Mouse (Mus musculus): ENCODE measurements at regions not wholly inside any gene's neighbourhood (a gene's known extent, or its start where the extent isn't known, plus 50 kb on each side); places are given as distances from the start of the nearest gene placed in this dataset.

DNA sequence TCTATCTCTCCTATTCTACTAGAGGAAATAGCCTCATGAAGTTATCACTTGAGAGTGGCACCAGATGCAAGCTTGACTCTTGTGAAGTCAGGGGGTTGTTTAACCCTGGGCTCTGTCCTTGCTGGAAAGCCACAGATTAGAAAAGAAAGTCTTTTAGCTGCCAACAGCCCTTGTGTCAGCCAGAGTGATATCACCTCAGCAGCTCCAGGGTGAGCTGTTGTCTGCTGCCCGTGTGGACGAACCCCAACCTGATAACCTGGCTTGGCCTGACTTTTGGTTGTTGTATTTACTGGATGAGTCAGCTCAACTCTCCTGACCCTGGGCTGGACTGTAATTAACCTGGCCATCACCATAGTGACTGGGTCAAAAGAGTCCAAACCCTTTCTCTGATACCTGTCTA lies 88.6 kb upstream of the Serbp1 start:
- no peak for ATAC-seq (ENCODE audit: insufficient number of reproducible peaks, insufficient read depth, low FRiP score, low TSS enrichment, low read depth)
- Histone ChIP-seq H3K4me3 (no peak overlapping the region), H3K9me3 (no peaks in the 10 kb centered on the region), H3K4me1 (0 out of 2 replicates have a peak, but pooled peaks cover 6% of the 10 kb centered on the region), H3K4me2 (no peak overlapping the region), H3K36me3 (no peaks in the 10 kb centered on the region), H3K9ac (no peak overlapping the region), H3K27ac (no peak overlapping the region), H3K27me3 (no peaks in the 10 kb centered on the region)
- WGBS: 84% methylated on average over 2 of the region's 2 CpGs

DNA sequence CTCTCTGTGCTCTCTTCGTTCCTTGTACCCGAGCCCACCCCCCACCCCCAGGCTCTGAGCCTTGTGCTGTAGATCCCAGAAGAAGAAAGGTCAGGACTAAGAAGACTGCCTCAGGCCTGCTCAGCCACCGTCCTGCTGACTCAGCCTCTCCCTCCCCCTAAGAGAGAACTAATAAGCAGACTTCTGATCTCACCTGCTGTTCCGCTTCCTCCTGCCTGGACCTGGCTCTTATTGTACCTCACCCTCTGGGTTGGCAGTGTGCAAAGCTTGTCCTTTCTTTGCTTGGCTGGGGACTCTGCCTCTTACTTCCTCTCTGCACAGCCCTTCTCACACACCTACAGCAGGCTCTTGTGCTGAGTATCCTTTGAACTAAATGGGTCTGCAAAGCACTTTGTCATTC lies 91.3 kb upstream of the Serbp1 start:
- no peak for ATAC-seq (ENCODE audit: insufficient number of reproducible peaks, insufficient read depth, low FRiP score, low TSS enrichment, low read depth)
- 13% methylated on average over 4 of the region's 4 CpGs for WGBS
- H3K27ac ChIP-seq: no peak overlapping the region

DNA sequence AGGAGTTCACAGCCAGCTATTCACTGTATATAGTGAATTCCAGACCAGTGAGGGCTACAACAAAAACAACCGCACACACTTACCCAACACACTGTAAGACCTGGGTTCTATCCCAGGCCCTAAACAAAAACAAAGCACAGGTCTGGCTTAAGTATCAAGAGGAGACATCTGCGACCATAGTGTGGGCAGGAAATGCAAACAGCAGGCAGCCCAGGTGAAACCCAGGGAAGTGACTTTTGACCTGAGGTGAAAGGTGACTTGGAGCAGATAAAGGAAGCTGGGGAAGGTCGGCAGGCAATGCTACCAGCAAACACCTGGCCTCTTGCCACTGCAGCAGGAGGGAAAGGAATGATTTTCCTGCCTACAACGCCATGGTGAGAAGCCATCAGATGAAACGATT lies 92.0 kb upstream of the Serbp1 start:
- Histone ChIP-seq H3K36me3 (no peaks in the 10 kb centered on the region), H3K4me3 (no peak overlapping the region), H3K27me3 (no peaks in the 10 kb centered on the region), H3K4me2 (no peak overlapping the region), H3K9me3 (no peaks in the 10 kb centered on the region), H3K9ac (no peak overlapping the region), H3K27ac (no peak overlapping the region), H3K4me1 (0 out of 2 replicates have a peak, but pooled peaks cover 6% of the 10 kb centered on the region)
- WGBS: 32% methylated on average over 5 of the region's 5 CpGs
- no peak for ATAC-seq (ENCODE audit: insufficient number of reproducible peaks, insufficient read depth, low FRiP score, low TSS enrichment, low read depth)

More for the DNA sequence above, 91.3 kb upstream of the Serbp1 start:
- Histone ChIP-seq H3K9me3 (no peaks in the 10 kb centered on the region), H3K4me1 (0 out of 2 replicates have a peak, but pooled peaks cover 6% of the 10 kb centered on the region), H3K36me3 (no peaks in the 10 kb centered on the region), H3K4me2 (no peak overlapping the region), H3K4me3 (no peak overlapping the region), H3K27me3 (no peaks in the 10 kb centered on the region), H3K9ac (no peak overlapping the region)

DNA sequence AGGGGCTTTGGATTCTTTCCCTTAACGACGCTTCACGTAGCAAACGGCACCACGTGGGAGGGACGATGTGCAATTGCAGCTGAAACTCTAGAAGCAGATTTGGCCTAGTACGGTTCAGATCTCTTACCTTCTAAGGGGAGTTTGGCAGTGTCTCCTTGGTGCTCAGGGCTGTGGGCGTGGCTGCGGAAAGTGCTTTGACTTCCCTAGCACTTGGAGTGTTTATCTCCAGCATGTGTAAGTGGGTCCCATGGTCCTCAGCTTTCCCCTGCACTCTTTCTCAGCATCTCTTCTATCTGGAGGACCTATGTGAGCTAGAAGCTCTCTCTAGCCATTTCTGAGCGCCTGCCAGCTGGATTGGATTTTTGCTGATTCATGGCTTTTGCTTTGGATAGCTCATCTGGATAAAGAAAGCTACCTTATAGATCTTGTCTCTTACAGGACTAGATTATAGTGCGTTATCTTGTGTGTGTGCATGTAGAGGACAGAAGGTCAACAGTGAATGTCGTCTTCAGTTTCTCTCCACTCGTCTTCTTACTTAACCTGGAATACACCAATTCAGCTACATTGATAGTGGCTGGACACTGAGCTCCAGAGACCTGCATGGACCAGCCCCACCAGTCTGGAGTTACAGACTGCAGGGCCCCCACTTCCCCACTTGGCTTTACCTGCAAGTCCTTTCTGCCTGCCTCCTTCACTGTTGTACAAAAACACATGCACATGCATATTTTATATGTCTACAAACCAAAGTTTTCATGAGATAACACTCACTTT lies 92.8 kb upstream of the Serbp1 start:
- 0 out of 2 replicates have a peak, but pooled peaks cover 6% of the 10 kb centered on the region for H3K4me1 ChIP-seq
- H3K9ac ChIP-seq: no peak overlapping the region
- H3K27me3 ChIP-seq: no peaks in the 10 kb centered on the region
- H3K9me3 ChIP-seq: no peaks in the 10 kb centered on the region
- H3K27ac ChIP-seq: no peak overlapping the region
- H3K36me3 ChIP-seq: no peaks in the 10 kb centered on the region
- H3K4me2 ChIP-seq: no peak overlapping the region
- 52% methylated on average over 13 of the region's 13 CpGs for WGBS
- ATAC-seq (ENCODE audit: insufficient number of reproducible peaks, insufficient read depth, low FRiP score, low TSS enrichment, low read depth): no peak
- H3K4me3 ChIP-seq: no peak overlapping the region

DNA sequence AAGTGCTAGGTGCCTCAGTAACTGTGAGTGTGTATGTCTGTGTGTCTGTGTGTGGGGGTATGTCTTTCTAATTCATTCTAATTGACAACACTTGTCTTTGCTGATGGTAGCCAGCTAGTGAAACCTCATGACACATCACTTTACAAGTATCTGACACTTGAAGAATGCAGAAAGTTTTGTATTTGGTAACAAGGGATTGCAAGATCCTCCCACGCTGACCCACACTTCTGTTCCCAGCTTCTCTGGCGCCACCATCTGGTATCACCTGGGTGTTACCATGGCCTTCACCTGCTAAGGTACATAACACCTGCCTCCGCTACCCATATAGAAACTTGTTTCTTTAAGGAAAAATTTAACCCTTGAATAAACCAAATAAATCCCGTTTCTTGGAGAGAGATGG lies 95.8 kb upstream of the Serbp1 start:
- H3K4me1 ChIP-seq: 0 out of 2 replicates have a peak, but pooled peaks cover 6% of the 10 kb centered on the region
- H3K9ac ChIP-seq: no peak overlapping the region
- H3K36me3 ChIP-seq: no peaks in the 10 kb centered on the region
- H3K27me3 ChIP-seq: no peaks in the 10 kb centered on the region
- no peak overlapping the region for H3K4me2 ChIP-seq
- H3K9me3 ChIP-seq: no peaks in the 10 kb centered on the region
- 33% methylated on average over 4 of the region's 4 CpGs for WGBS
- H3K4me3 ChIP-seq: no peak overlapping the region
- no peak overlapping the region for H3K27ac ChIP-seq
- ATAC-seq (ENCODE audit: insufficient number of reproducible peaks, insufficient read depth, low FRiP score, low TSS enrichment, low read depth): no peak

DNA sequence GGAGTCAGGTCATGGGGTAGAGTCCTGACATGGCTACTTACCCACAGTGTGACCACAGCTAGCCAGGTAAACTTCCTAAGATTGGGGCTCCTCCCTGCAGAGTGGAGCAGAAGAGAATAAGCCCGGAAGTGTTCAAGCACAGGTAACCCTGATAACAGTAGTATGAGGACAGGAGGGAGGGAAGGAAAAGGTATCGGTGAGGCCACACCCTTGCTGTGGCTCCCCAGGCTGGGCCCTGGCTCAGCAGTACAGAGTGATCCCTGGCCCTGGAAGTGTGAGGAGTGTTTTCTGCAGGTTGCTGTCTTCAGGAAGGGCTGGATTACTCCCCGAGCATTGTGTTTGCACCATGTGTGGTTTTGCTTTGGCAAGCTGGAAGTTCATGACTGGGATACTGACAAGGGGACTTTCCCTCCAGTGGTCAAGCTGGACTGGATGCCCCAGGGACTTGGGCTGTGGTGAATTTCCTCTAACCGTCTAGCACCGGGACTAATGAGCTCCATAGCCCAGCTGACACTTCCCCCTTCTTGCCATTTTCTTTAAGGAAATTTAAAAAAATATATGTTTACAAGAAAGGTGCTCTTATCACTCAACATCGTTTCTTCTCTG lies 97.2 kb upstream of the Serbp1 start:
- Histone ChIP-seq H3K9ac (no peak overlapping the region), H3K4me3 (no peak overlapping the region), H3K27me3 (no peaks in the 10 kb centered on the region), H3K4me2 (no peak overlapping the region), H3K27ac (no peak overlapping the region), H3K9me3 (no peaks in the 10 kb centered on the region), H3K36me3 (no peaks in the 10 kb centered on the region), H3K4me1 (no peaks in the 10 kb centered on the region)
- 66% methylated on average over 6 of the region's 6 CpGs for WGBS
- no peak for ATAC-seq (ENCODE audit: insufficient number of reproducible peaks, insufficient read depth, low FRiP score, low TSS enrichment, low read depth)

DNA sequence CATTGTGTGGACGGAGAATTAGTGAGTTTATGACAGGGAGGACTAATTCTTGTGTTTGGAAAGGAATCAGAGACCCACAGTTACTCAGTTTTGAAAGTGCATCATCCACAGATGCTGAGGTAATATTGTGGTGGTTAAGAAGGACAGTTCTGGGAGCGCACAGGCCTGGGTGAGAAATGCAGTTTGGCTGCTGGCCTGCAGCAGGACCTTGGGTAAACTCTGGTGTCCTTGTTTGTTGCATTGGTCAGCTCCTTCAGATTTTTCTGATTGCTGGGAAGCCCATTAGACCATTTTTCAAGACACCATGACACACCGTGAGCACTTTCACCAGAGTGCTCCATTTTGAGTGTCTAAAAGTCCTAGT lies 99.0 kb upstream of the Serbp1 start:
- no peak overlapping the region for H3K4me2 ChIP-seq
- no peaks in the 10 kb centered on the region for H3K9me3 ChIP-seq
- H3K27me3 ChIP-seq: no peaks in the 10 kb centered on the region
- 79% methylated on average over 3 of the region's 3 CpGs for WGBS
- H3K36me3 ChIP-seq: no peaks in the 10 kb centered on the region
- no peak for ATAC-seq (ENCODE audit: insufficient number of reproducible peaks, insufficient read depth, low FRiP score, low TSS enrichment, low read depth)
- no peak overlapping the region for H3K9ac ChIP-seq
- H3K4me1 ChIP-seq: no peaks in the 10 kb centered on the region
- H3K27ac ChIP-seq: no peak overlapping the region
- no peak overlapping the region for H3K4me3 ChIP-seq

- H3K27ac ChIP-seq: no peak overlapping the region
- no peaks in the 10 kb centered on the region for H3K4me1 ChIP-seq
- no peaks in the 10 kb centered on the region for H3K9me3 ChIP-seq
- no peaks in the 10 kb centered on the region for H3K27me3 ChIP-seq
- no peaks in the 10 kb centered on the region for H3K36me3 ChIP-seq
- H3K4me3 ChIP-seq: no peak overlapping the region
- H3K9ac ChIP-seq: no peak overlapping the region
- 66% methylated on average over 13 of the region's 13 CpGs for WGBS
- ATAC-seq (ENCODE audit: insufficient number of reproducible peaks, insufficient read depth, low FRiP score, low TSS enrichment, low read depth): no peak
- no peak overlapping the region for H3K4me2 ChIP-seq
Measured at GRCm38 (mm10) chr6:67138302-67139011, 99.5 kb upstream of the Serbp1 start.

DNA sequence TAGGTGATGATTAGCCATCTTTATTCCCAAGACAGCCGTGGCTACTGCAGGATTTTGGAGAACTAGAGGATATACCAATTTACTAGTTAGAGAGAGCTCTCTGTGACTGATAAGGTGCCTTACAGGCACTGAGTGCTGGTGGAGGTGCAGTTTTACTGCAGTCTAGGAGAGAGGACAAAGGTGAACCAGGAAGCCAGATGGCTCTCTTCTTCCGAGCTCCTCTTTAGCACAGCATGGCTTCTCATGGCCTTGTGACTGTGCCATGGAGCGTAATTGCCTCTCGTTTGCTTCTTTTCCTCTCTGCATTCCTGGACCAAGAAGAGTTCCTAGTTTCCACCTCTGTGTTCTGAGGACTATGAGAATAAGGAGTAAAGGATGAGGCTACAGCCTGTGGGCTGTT lies 100.2 kb upstream of the Gadd45a start:
- Histone ChIP-seq H3K27me3 (no peaks in the 10 kb centered on the region), H3K9ac (no peak overlapping the region), H3K36me3 (no peaks in the 10 kb centered on the region), H3K4me2 (no peak overlapping the region), H3K27ac (no peak overlapping the region), H3K4me3 (no peak overlapping the region), H3K4me1 (no peaks in the 10 kb centered on the region), H3K9me3 (no peaks in the 10 kb centered on the region)
- no peak for ATAC-seq (ENCODE audit: insufficient number of reproducible peaks, insufficient read depth, low FRiP score, low TSS enrichment, low read depth)
- WGBS: 81% methylated on average over 4 of the region's 4 CpGs

DNA sequence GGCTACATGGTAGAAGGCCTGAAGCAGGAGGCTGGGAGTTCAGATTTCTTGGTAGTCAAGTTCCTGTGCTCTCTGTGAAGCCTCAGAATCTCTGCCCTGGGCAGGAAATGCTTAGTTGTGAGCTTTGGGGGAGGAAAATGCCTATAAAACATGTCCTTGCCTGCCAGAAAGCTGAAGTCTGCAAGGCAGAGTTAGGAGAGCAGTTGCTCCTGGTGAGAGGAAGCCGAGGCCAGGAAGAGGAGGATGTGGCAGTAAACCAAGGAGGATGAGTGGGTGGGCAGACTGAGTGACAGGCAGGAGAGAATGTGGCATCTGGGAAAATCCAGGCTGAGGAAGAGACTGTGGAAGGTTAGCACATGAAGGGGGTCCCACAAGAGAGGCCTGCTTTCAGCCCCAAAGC lies 97.7 kb upstream of the Gadd45a start:
- no peaks in the 10 kb centered on the region for H3K9me3 ChIP-seq
- peak overlapping the region; percentile 4; the same call in 1 of the 2 replicates for H3K27ac ChIP-seq
- H3K4me3 ChIP-seq: no peak overlapping the region
- no peak for ATAC-seq (ENCODE audit: insufficient number of reproducible peaks, insufficient read depth, low FRiP score, low TSS enrichment, low read depth)
- no peak overlapping the region for H3K4me2 ChIP-seq
- H3K27me3 ChIP-seq: no peaks in the 10 kb centered on the region
- WGBS: 36% methylated on average over 1 of the region's 1 CpGs
- H3K36me3 ChIP-seq: no peaks in the 10 kb centered on the region
- no peak overlapping the region for H3K9ac ChIP-seq
- no peaks in the 10 kb centered on the region; the same call in 1 of the 2 replicates for H3K4me1 ChIP-seq

- no peak for ATAC-seq (ENCODE audit: insufficient number of reproducible peaks, insufficient read depth, low FRiP score, low TSS enrichment, low read depth)
- WGBS: 61% methylated on average over 11 of the region's 11 CpGs
- H3K4me3 ChIP-seq: no peak overlapping the region
- H3K4me1 ChIP-seq: peaks cover 8% of the 10 kb centered on the region; the same call in 1 of the 2 replicates
- no peaks in the 10 kb centered on the region for H3K36me3 ChIP-seq
- H3K9me3 ChIP-seq: no peaks in the 10 kb centered on the region
- H3K27ac ChIP-seq: no peak overlapping the region
- no peaks in the 10 kb centered on the region for H3K27me3 ChIP-seq
- H3K4me2 ChIP-seq: no peak overlapping the region
- H3K9ac ChIP-seq: no peak overlapping the region
Measured at GRCm38 (mm10) chr6:67130540-67131301, 93.5 kb upstream of the Gadd45a start.
